Mouse (Mus musculus): ENCODE results near the gene Ssc4d. TPM values are rescaled to one million over a fixed set of nuclear protein-coding genes. Genes with fewer than 3 reads are reported as not detected.

Ssc4d gene
- polyA plus RNA-seq, 1 experiment from 2014 or later = 2.4 TPM

- no peaks in the 10 kb centered on the region for H3K27me3 ChIP-seq (replicated peaks; ENCODE audit: control insufficient read depth, insufficient read depth, low read length)
- H3K4me2 ChIP-seq (replicated peaks; ENCODE audit: low read depth) = no peak overlapping the region
- no peaks in the 10 kb centered on the region for H3K36me3 ChIP-seq (ENCODE audit: control insufficient read depth, insufficient read depth)
- no peak for TF ChIP-seq CTCF (IDR thresholded peaks at IDR 0.05; ENCODE audit: low read depth)
- peaks cover 6% of the 10 kb centered on the region for H3K4me1 ChIP-seq (replicated peaks; ENCODE audit: control insufficient read depth, insufficient read depth, low read length)
- no peak overlapping the region for H3K27ac ChIP-seq (ENCODE audit: low read depth, low read length)
- H3K9ac ChIP-seq (ENCODE audit: low read depth, low read length) = no peak overlapping the region
- no peak overlapping the region for H3K4me3 ChIP-seq (ENCODE audit: low read depth, low read length)
- no peaks in the 10 kb centered on the region for H3K9me3 ChIP-seq (ENCODE audit: control insufficient read depth)
- WGBS = 86% methylated on average over 2 of the region's 2 CpGs
- ATAC-seq = no peak
Observed at GRCm38 (mm10) chr5:135952830-135953229, 21.5 kb downstream of the Ssc4d start.

- Histone ChIP-seq H3K9me3 (ENCODE audit: control insufficient read depth) (no peaks in the 10 kb centered on the region), H3K9ac (ENCODE audit: low read depth, low read length) (no peak overlapping the region), H3K36me3 (ENCODE audit: control insufficient read depth, insufficient read depth) (no peaks in the 10 kb centered on the region), H3K4me1 (replicated peaks; ENCODE audit: control insufficient read depth, insufficient read depth, low read length) (no peaks in the 10 kb centered on the region; the same call in 1 of the 2 replicates), H3K4me2 (replicated peaks; ENCODE audit: low read depth) (no peak overlapping the region), H3K4me3 (ENCODE audit: low read depth, low read length) (no peak overlapping the region), H3K27ac (ENCODE audit: low read depth, low read length) (no peak overlapping the region), H3K27me3 (replicated peaks; ENCODE audit: control insufficient read depth, insufficient read depth, low read length) (no peaks in the 10 kb centered on the region)
- ATAC-seq = no peak
- WGBS = 90% methylated on average over 2 of the region's 2 CpGs
- TF ChIP-seq CTCF (IDR thresholded peaks at IDR 0.05; ENCODE audit: low read depth) = no peak
Observed at GRCm38 (mm10) chr5:135951660-135952059, 22.7 kb downstream of the Ssc4d start.

DNA sequence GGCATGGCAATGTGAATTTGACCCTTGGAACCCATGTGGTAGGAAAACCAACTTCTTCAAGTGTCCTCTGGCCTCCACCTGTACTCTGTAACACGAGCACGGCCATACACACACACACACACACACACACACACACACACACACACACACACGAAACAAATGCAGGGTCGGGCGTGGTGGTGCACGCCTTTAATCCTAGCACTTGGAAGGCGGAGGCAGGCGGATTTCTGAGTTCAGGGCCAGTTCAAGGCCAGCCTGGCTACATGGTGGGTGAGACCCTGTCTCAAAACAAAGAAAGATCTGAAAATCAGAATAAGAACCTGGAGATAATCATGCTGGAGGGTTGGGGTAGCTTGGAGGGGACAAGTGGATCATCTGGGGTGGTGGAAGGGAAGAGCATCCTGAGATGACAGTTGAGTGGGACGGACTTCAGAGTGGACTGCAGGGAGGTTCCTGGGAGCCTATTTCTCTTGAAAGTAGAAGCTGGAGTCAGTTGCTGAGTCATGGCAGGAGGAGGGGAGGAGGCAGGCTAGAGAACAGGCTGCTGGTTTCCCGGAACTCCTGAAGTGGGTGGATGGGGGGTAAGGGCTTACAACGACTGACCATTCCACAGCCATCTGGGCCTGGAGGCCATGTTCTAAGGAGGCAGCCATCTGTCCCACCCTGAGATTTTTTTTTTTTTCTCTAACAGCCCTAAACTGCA, 23.5 kb downstream of the Ssc4d start:
- H3K4me3 ChIP-seq (ENCODE audit: low read depth, low read length) = no peak overlapping the region
- no peaks in the 10 kb centered on the region for H3K36me3 ChIP-seq (ENCODE audit: control insufficient read depth, insufficient read depth)
- 66% methylated on average over 11 of the region's 11 CpGs for WGBS
- no peaks in the 10 kb centered on the region for H3K27me3 ChIP-seq (replicated peaks; ENCODE audit: control insufficient read depth, insufficient read depth, low read length)
- TF ChIP-seq CTCF (IDR thresholded peaks at IDR 0.05; ENCODE audit: low read depth) = no peak
- ATAC-seq = peak; percentile 39
- no peaks in the 10 kb centered on the region for H3K9me3 ChIP-seq (ENCODE audit: control insufficient read depth)
- H3K4me1 ChIP-seq (replicated peaks; ENCODE audit: control insufficient read depth, insufficient read depth, low read length) = no peaks in the 10 kb centered on the region
- H3K9ac ChIP-seq (ENCODE audit: low read depth, low read length) = no peak overlapping the region
- no peak overlapping the region for H3K4me2 ChIP-seq (replicated peaks; ENCODE audit: low read depth)
- no peak overlapping the region; the same call in 1 of the 2 replicates for H3K27ac ChIP-seq (ENCODE audit: low read depth, low read length)

DNA sequence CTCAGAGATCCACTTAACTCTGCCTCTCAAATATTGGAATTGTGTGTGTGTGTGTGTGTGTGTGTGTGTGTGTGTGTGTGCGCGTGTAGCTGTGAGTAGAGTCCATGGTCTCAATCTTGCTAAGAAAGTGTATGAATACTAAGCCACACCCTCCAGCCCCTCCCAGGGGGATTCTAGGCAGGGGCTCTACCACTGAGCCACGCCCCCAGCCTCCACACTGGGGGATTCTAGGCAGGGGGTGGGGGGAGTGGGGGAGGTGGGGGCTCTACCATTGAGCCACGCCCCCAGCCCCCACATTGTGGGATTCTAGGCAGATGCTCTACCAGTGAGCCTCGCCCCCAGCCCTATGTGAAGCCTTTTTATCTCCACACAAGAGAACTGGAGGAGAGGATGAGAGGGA, 27.7 kb downstream of the Ssc4d start:
- no peaks in the 10 kb centered on the region for H3K36me3 ChIP-seq (ENCODE audit: control insufficient read depth, insufficient read depth)
- WGBS = 82% methylated on average over 5 of the region's 5 CpGs
- H3K4me3 ChIP-seq (ENCODE audit: low read depth, low read length) = no peak overlapping the region
- no peak for TF ChIP-seq CTCF (IDR thresholded peaks at IDR 0.05; ENCODE audit: low read depth)
- H3K4me1 ChIP-seq (replicated peaks; ENCODE audit: control insufficient read depth, insufficient read depth, low read length) = no peaks in the 10 kb centered on the region
- no peak for ATAC-seq
- no peak overlapping the region for H3K4me2 ChIP-seq (replicated peaks; ENCODE audit: low read depth)
- no peaks in the 10 kb centered on the region for H3K27me3 ChIP-seq (replicated peaks; ENCODE audit: control insufficient read depth, insufficient read depth, low read length)
- H3K27ac ChIP-seq (ENCODE audit: low read depth, low read length) = no peak overlapping the region
- H3K9me3 ChIP-seq (ENCODE audit: control insufficient read depth) = no peaks in the 10 kb centered on the region
- no peak overlapping the region for H3K9ac ChIP-seq (ENCODE audit: low read depth, low read length)

- no peak overlapping the region for H3K4me3 ChIP-seq (ENCODE audit: low read depth, low read length)
- no peaks in the 10 kb centered on the region for H3K36me3 ChIP-seq (ENCODE audit: control insufficient read depth, insufficient read depth)
- H3K27ac ChIP-seq (ENCODE audit: low read depth, low read length) = no peak overlapping the region
- no peaks in the 10 kb centered on the region for H3K9me3 ChIP-seq (ENCODE audit: control insufficient read depth)
- no peak overlapping the region for H3K4me2 ChIP-seq (replicated peaks; ENCODE audit: low read depth)
- no peak for TF ChIP-seq CTCF (IDR thresholded peaks at IDR 0.05; ENCODE audit: low read depth)
- no peaks in the 10 kb centered on the region for H3K27me3 ChIP-seq (replicated peaks; ENCODE audit: control insufficient read depth, insufficient read depth, low read length)
- 57% methylated on average over 10 of the region's 10 CpGs for WGBS
- no peak overlapping the region for H3K9ac ChIP-seq (ENCODE audit: low read depth, low read length)
- ATAC-seq = no peak
- H3K4me1 ChIP-seq (replicated peaks; ENCODE audit: control insufficient read depth, insufficient read depth, low read length) = no peaks in the 10 kb centered on the region
Observed at GRCm38 (mm10) chr5:135945916-135946408, 28.4 kb downstream of the Ssc4d start.

- no peak overlapping the region for H3K4me2 ChIP-seq (replicated peaks; ENCODE audit: low read depth)
Observed at GRCm38 (mm10) chr5:135942710-135943109, 31.6 kb downstream of the Ssc4d start.

More at GRCm38 (mm10) chr5:135942710-135943109, 31.6 kb downstream of the Ssc4d start:
- Histone ChIP-seq H3K36me3 (ENCODE audit: control insufficient read depth, insufficient read depth) (no peaks in the 10 kb centered on the region), H3K27ac (ENCODE audit: low read depth, low read length) (no peak overlapping the region), H3K9ac (ENCODE audit: low read depth, low read length) (no peak overlapping the region), H3K4me3 (ENCODE audit: low read depth, low read length) (no peak overlapping the region), H3K27me3 (replicated peaks; ENCODE audit: control insufficient read depth, insufficient read depth, low read length) (no peaks in the 10 kb centered on the region), H3K9me3 (ENCODE audit: control insufficient read depth) (no peaks in the 10 kb centered on the region), H3K4me1 (replicated peaks; ENCODE audit: control insufficient read depth, insufficient read depth, low read length) (no peaks in the 10 kb centered on the region)
- WGBS = 57% methylated on average over 6 of the region's 6 CpGs
- TF ChIP-seq CTCF (IDR thresholded peaks at IDR 0.05; ENCODE audit: low read depth) = no peak
- no peak for ATAC-seq
